Mouse (Mus musculus) bone marrow, adult 2 months (tissue): ENCODE measurements at regions not wholly inside any gene's neighbourhood (a gene's known extent, or its start where the extent isn't known, plus 50 kb on each side); places are given as distances from the start of the nearest gene placed in this dataset.

Experiments
- H3K27ac ChIP-seq: fragments of 200-500 bp; 2 replicates; pipeline ENCODE4 v1.5.1; 2012; ENCODE audit warnings: low read depth, mild to moderate bottlenecking, control low read depth, inconsistent platforms, low read length; ENCODE audit not compliant: control insufficient read depth, poor library complexity, insufficient read depth
- H3K4me1 ChIP-seq: fragments of 200-500 bp; 2 replicates; pipeline ENCODE4 v1.6.1; 2011; ENCODE audit warnings: low read length; ENCODE audit not compliant: control insufficient read depth, insufficient read depth
- H3K4me3 ChIP-seq: fragments of 200-500 bp; replicated peaks from 2 replicates; pipeline ENCODE3; 2011; ENCODE audit warnings: mild to moderate bottlenecking, low read depth, low read length, control low read depth; ENCODE audit not compliant: control insufficient read depth
- CTCF ChIP-seq: fragments of 200-500 bp; IDR thresholded peaks from 2 replicates; pipeline ENCODE4 v1.5.1; 2011; ENCODE audit warnings: low read length, control low read depth; ENCODE audit not compliant: control insufficient read depth, insufficient read depth
- POLR2A ChIP-seq: fragments of 200-500 bp; IDR thresholded peaks from 2 replicates; pipeline ENCODE4 v1.6.1; 2011; ENCODE audit warnings: low read depth, mild to moderate bottlenecking, control low read depth, low read length, borderline replicate concordance; ENCODE audit not compliant: control insufficient read depth
- WGBS: fragments of 180-500 bp; shearing (Covaris S2); methylation state at CpG from one replicate; pipeline ENCODE4 v1.1.7; 2018; 5-methylcytosine and 5-hydroxymethylcytosine counted together

- H3K4me1 ChIP-seq = no peaks in the 10 kb centered on the region
- TF ChIP-seq POLR2A (no peak), CTCF (no peak)
- 74% methylated on average over 13 of the region's 13 CpGs for WGBS
These were observed 413.7 kb downstream of the Rps24 start for GRCm38 (mm10) chr14:24900501-24901179.

GRCm38 (mm10) chr14:24901726-24902125, 414.8 kb downstream of the Rps24 start:
- H3K4me1 ChIP-seq = no peaks in the 10 kb centered on the region
- WGBS = 72% methylated on average over 7 of the region's 7 CpGs
- no peak overlapping the region for H3K4me3 ChIP-seq
- H3K27ac ChIP-seq = no peak overlapping the region
- TF ChIP-seq CTCF = no peak
- TF ChIP-seq POLR2A = no peak

More at GRCm38 (mm10) chr14:24900501-24901179, 413.7 kb downstream of the Rps24 start:
- Histone ChIP-seq H3K4me3 (no peak overlapping the region), H3K27ac (no peak overlapping the region)

- Histone ChIP-seq H3K4me1 (no peaks in the 10 kb centered on the region), H3K4me3 (no peak overlapping the region), H3K27ac (no peak overlapping the region)
- WGBS = 20% methylated on average over 3 of the region's 4 CpGs
- no peak for TF ChIP-seq CTCF
- no peak for TF ChIP-seq POLR2A
These were observed 415.9 kb downstream of the Rps24 start for GRCm38 (mm10) chr14:24902870-24903269.

- no peak overlapping the region for H3K4me3 ChIP-seq
- TF ChIP-seq POLR2A = no peak
- no peak for TF ChIP-seq CTCF
- no peaks in the 10 kb centered on the region for H3K4me1 ChIP-seq
- no peak overlapping the region for H3K27ac ChIP-seq
- 77% methylated on average over 6 of the region's 6 CpGs for WGBS
These were observed 417.8 kb downstream of the Rps24 start for GRCm38 (mm10) chr14:24904712-24905111.

GRCm38 (mm10) chr14:24906916-24907315, 420.0 kb downstream of the Rps24 start:
- no peak overlapping the region for H3K4me3 ChIP-seq
- no peak for TF ChIP-seq POLR2A
- TF ChIP-seq CTCF = no peak
- H3K27ac ChIP-seq = no peak overlapping the region
- 13% methylated on average over 7 of the region's 7 CpGs for WGBS
- H3K4me1 ChIP-seq = no peaks in the 10 kb centered on the region

- TF ChIP-seq CTCF (no peak), POLR2A (no peak)
- H3K27ac ChIP-seq = no peak overlapping the region
- H3K4me1 ChIP-seq = no peaks in the 10 kb centered on the region
- H3K4me3 ChIP-seq = no peak overlapping the region
- WGBS = 78% methylated on average over 4 of the region's 4 CpGs
These were observed 421.5 kb downstream of the Rps24 start for GRCm38 (mm10) chr14:24908377-24908776.

GRCm38 (mm10) chr14:24911621-24912020, 424.7 kb downstream of the Rps24 start:
- 84% methylated on average over 6 of the region's 6 CpGs for WGBS
- TF ChIP-seq POLR2A (no peak), CTCF (no peak)
- H3K4me1 ChIP-seq = no peaks in the 10 kb centered on the region
- H3K4me3 ChIP-seq = no peak overlapping the region
- no peak overlapping the region for H3K27ac ChIP-seq

- no peaks in the 10 kb centered on the region for H3K4me1 ChIP-seq
- TF ChIP-seq POLR2A (no peak), CTCF (no peak)
- no peak overlapping the region for H3K27ac ChIP-seq
- no peak overlapping the region for H3K4me3 ChIP-seq
- 79% methylated on average over 3 of the region's 3 CpGs for WGBS
These were observed 432.1 kb downstream of the Rps24 start for GRCm38 (mm10) chr14:24919056-24919455.

- Histone ChIP-seq H3K27ac (no peak overlapping the region), H3K4me1 (no peaks in the 10 kb centered on the region), H3K4me3 (no peak overlapping the region)
- TF ChIP-seq CTCF (no peak), POLR2A (no peak)
- WGBS = 80% methylated on average over 10 of the region's 10 CpGs
These were observed 435.1 kb downstream of the Rps24 start for GRCm38 (mm10) chr14:24922006-24922405.
